ENCODE assay signal across 23 mouse cellular contexts in the genomic region with DNA sequence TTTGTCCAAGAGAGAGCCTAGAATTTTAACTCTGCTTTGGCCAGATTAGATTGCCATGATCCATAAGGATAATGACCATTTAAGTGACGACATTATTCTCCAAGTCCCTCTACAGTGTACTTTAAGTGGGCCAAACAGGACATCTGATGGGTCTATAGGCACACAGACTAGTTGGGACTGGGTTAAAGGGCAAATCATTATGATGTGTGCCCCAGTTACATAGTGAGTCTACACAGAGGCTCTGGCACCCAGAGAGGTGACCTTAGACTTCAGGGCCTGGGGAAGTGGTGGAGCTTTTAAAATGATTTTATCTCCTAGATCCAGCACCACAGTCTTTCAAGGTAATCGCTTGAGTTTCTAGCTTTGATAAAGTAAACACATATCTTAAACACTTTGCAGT. TPM values are rescaled to one million over a fixed set of nuclear protein-coding genes. Genes with fewer than 3 reads are reported as not detected.
DNase-seq lines count a peak whose midpoint lies in the region; ATAC-seq and TF ChIP-seq lines count a peak whose summit lies in the region.
"Had no signal": no experiment of that assay in that cellular context is flagged by ENCODE, and none has a peak within 500 bp of the region (broad histone marks: within the 10 kb centered on the region; RNA-seq: fewer than 3 reads in every experiment).

No protein-coding gene starts in this region.

- no peak overlapping the region for H3K9ac ChIP-seq in liver, postnatal 0 days (replicated peaks)
- no peak overlapping the region for H3K9ac ChIP-seq in liver, embryonic 11.5 days (ENCODE audit: low read depth, low read length)

- WGBS in heart, embryonic 10.5 days: 64% methylated on average over 2 of the region's 2 CpGs
- whole genome bisulfite sequencing in liver, postnatal 0 days (ENCODE audit: insufficient replicate concordance): 60% methylated on average over 2 of the region's 2 CpGs
- 61% methylated on average over 2 of the region's 2 CpGs for WGBS in liver, embryonic 11.5 days

- TF ChIP-seq EP300 in liver, postnatal 0 days (IDR thresholded peaks at IDR 0.05; ENCODE audit: low read depth): no peak

- no peak overlapping the region for H3K4me3 ChIP-seq in heart, embryonic 10.5 days
- no peak overlapping the region for H3K4me3 ChIP-seq in liver, postnatal 0 days (ENCODE audit: low read depth, low read length)
- H3K4me3 ChIP-seq in liver, embryonic 11.5 days (ENCODE audit: low read depth, low read length): no peak overlapping the region
- H3K4me3 ChIP-seq in testis, adult 2 months (ENCODE audit: control insufficient read depth, low read depth, low read length): peak overlapping the region; percentile 8; the same call in 1 of the 2 replicates

- H3K27ac ChIP-seq in heart, embryonic 10.5 days: no peak overlapping the region
- H3K27ac ChIP-seq in liver, postnatal 0 days (ENCODE audit: low read depth): no peak overlapping the region
- H3K27ac ChIP-seq in liver, embryonic 11.5 days (ENCODE audit: low read depth, low read length): no peak overlapping the region
- H3K27ac ChIP-seq in testis, adult 2 months (ENCODE audit: control insufficient read depth, insufficient read depth, low read depth, low read length): no peak overlapping the region

- ATAC-seq in liver, postnatal 0 days: peak; percentile 62; the same call in 1 of the 2 replicates
- ATAC-seq in liver, embryonic 11.5 days (replicated peaks; ENCODE audit: low FRiP score): no peak
- ATAC-seq: activated CD4-positive, CD25-positive, alpha-beta regulatory T cell, adult 4 months; CD4-positive, CD25-positive, alpha-beta regulatory T cell, adult 4 months; Patski had no signal

- intact Hi-C loops in heart, postnatal 14 days (cut with DNase I): no loop called here
- intact Hi-C loops in heart, postnatal 25 days (cut with DNase I): no loop called here

- no peaks in the 10 kb centered on the region for H3K27me3 ChIP-seq in heart, embryonic 10.5 days (ENCODE audit: insufficient read depth, poor library complexity, severe bottlenecking)
- no peaks in the 10 kb centered on the region for H3K27me3 ChIP-seq in liver, postnatal 0 days (ENCODE audit: insufficient read depth, low read length)
- H3K27me3 ChIP-seq in liver, embryonic 11.5 days (replicated peaks; ENCODE audit: control insufficient read depth, insufficient read depth, low read length): no peaks in the 10 kb centered on the region
- H3K27me3 ChIP-seq in testis, adult 2 months (ENCODE audit: control insufficient read depth, insufficient read depth, low read length): no peaks in the 10 kb centered on the region
- H3K27me3 ChIP-seq: CH12.LX, Patski had no signal

- TF ChIP-seq POLR2A in testis, adult 2 months (IDR thresholded peaks at IDR 0.05; ENCODE audit: control insufficient read depth, low read depth, low read length): no peak

- no peaks in the 10 kb centered on the region for H3K4me1 ChIP-seq in heart, embryonic 10.5 days
- H3K4me1 ChIP-seq in liver, postnatal 0 days (ENCODE audit: insufficient read depth): no peaks in the 10 kb centered on the region
- no peaks in the 10 kb centered on the region; the same call in 1 of the 2 replicates for H3K4me1 ChIP-seq in liver, embryonic 11.5 days (replicated peaks; ENCODE audit: control insufficient read depth, insufficient read depth, low read length)
- no peaks in the 10 kb centered on the region; the same call in 1 of the 2 replicates for H3K4me1 ChIP-seq in testis, adult 2 months (ENCODE audit: control insufficient read depth, insufficient read depth, low read length)

- TF ChIP-seq CTCF in liver, postnatal 0 days (IDR thresholded peaks at IDR 0.05; ENCODE audit: low read depth): no peak
- no peak for TF ChIP-seq CTCF in testis, adult 2 months (IDR thresholded peaks at IDR 0.05; ENCODE audit: control insufficient read depth, insufficient read depth, insufficient replicate concordance, low read depth, low read length)

- no peaks in the 10 kb centered on the region for H3K9me3 ChIP-seq in heart, embryonic 10.5 days
- no peaks in the 10 kb centered on the region for H3K9me3 ChIP-seq in liver, postnatal 0 days (ENCODE audit: low read length)
- no peaks in the 10 kb centered on the region for H3K9me3 ChIP-seq in liver, embryonic 11.5 days (ENCODE audit: control insufficient read depth, low read length)
- H3K9me3 ChIP-seq: G1E had no signal

- H3K4me2 ChIP-seq in liver, postnatal 0 days (ENCODE audit: low read depth, low read length): no peak overlapping the region
- no peak overlapping the region for H3K4me2 ChIP-seq in liver, embryonic 11.5 days

- DNase-seq in heart, adult 11 months: peak; percentile 65
- DNase-seq in heart, postnatal 14 days: no peak
- DNase-seq in heart, embryonic 10.5 days (ENCODE audit: low spot score): peak; percentile 25
- no peak for DNase-seq in heart, postnatal 25 days (ENCODE audit: low spot score)
- DNase-seq in liver, postnatal 0 days: no peak
- DNase-seq in liver, embryonic 11.5 days (ENCODE audit: low spot score): no peak
- DNase-seq in testis, postnatal 10 days (ENCODE audit: low spot score): no peak
- DNase-seq: adrenal gland, adult 2 months; adrenal gland, adult 8-10 months; adrenal gland, postnatal 10 days; adrenal gland, postnatal 14 days; adrenal gland, postnatal 25 days; adrenal gland, postnatal 36 days; B cell, adult 2 months; cerebellum, adult 11 months; cerebellum, adult 11-12 months had no signal

- H3K36me3 ChIP-seq in heart, embryonic 10.5 days: no peaks in the 10 kb centered on the region
- H3K36me3 ChIP-seq in liver, postnatal 0 days (replicated peaks; ENCODE audit: insufficient read depth, low read length): no peaks in the 10 kb centered on the region
- H3K36me3 ChIP-seq in liver, embryonic 11.5 days (ENCODE audit: control insufficient read depth, insufficient read depth, low read length): no peaks in the 10 kb centered on the region
- H3K36me3 ChIP-seq in testis, adult 2 months (ENCODE audit: control insufficient read depth, insufficient read depth, low read length): no peaks in the 10 kb centered on the region; the same call in 1 of the 2 replicates
- H3K36me3 ChIP-seq: G1E had no signal

RNA-seq across cellular contexts. Expression of a gene that starts 11.2 kb away (rescaled TPM):
- 1 to 10 TPM; 4.0 to 5.1 TPM for total RNA-seq in heart, postnatal 14 days (2021)
- polyA plus RNA-seq in heart, embryonic 10.5 days (2016; fragmentation: Nextera tagmentation; extraction: Ambion mirVana): 2.2 and 2.6 TPM in 2 replicates
- total RNA-seq in heart, postnatal 25 days (2021): 1 to 10 TPM; 2.5 TPM
- polyA plus RNA-seq in liver, postnatal 0 days (2015; fragmentation: Nextera tagmentation; extraction: Ambion mirVana): 0.44 and 0.68 TPM in 2 replicates
- 2.2 and 2.5 TPM in 2 replicates for polyA plus RNA-seq in liver, embryonic 11.5 days (2014; fragmentation: Nextera tagmentation; extraction: Ambion mirVana)
- 13.5 and 16.7 TPM in 2 replicates for polyA plus RNA-seq in testis, adult 2 months (2012; rRNA removed)
- polyA plus RNA-seq: activated CD4-positive, CD25-positive, alpha-beta regulatory T cell, adult 4 months; G1E had no signal

RNA-seq across cellular contexts. Expression of a gene that starts 11.4 kb away (rescaled TPM):
- 1 to 10 TPM; 1.6 to 2.0 TPM for total RNA-seq in heart, postnatal 14 days (2021)
- polyA plus RNA-seq in heart, embryonic 10.5 days (2016; fragmentation: Nextera tagmentation; extraction: Ambion mirVana): 1.2 and 1.8 TPM in 2 replicates
- total RNA-seq in heart, postnatal 25 days (2021): 1 to 10 TPM; 1.9 to 2.2 TPM
- polyA plus RNA-seq in liver, postnatal 0 days (2015; fragmentation: Nextera tagmentation; extraction: Ambion mirVana): 0.60 and 0.72 TPM in 2 replicates
- 2.5 and 3.3 TPM in 2 replicates for polyA plus RNA-seq in liver, embryonic 11.5 days (2014; fragmentation: Nextera tagmentation; extraction: Ambion mirVana)
- polyA plus RNA-seq in testis, adult 2 months (2012; rRNA removed): 165 and 173 TPM in 2 replicates
- total RNA-seq: CH12.LX had no signal
- polyA plus RNA-seq: activated CD4-positive, CD25-positive, alpha-beta regulatory T cell, adult 4 months; C2C12; G1E had no signal

RNA-seq across cellular contexts. Expression of a gene that starts 37.1 kb away (rescaled TPM):
- 10 to 100 TPM; 48.1 to 54.1 TPM for total RNA-seq in heart, postnatal 14 days (2021)
- 164 and 196 TPM in 2 replicates for polyA plus RNA-seq in heart, embryonic 10.5 days (2016; fragmentation: Nextera tagmentation; extraction: Ambion mirVana)
- total RNA-seq in heart, postnatal 25 days (2021): 10 to 100 TPM; 44.2 to 51.2 TPM
- polyA plus RNA-seq in liver, postnatal 0 days (2015; fragmentation: Nextera tagmentation; extraction: Ambion mirVana): 130 and 135 TPM in 2 replicates
- 302 and 314 TPM in 2 replicates for polyA plus RNA-seq in liver, embryonic 11.5 days (2014; fragmentation: Nextera tagmentation; extraction: Ambion mirVana)
- 24.8 and 27.7 TPM in 2 replicates for polyA plus RNA-seq in testis, adult 2 months (2012; rRNA removed)

RNA-seq across cellular contexts. Expression of a gene that starts 42.0 kb away (rescaled TPM):
- total RNA-seq in heart, postnatal 14 days (2021): under 1 TPM; 0.10 to 0.19 TPM
- polyA plus RNA-seq in heart, embryonic 10.5 days (2016; fragmentation: Nextera tagmentation; extraction: Ambion mirVana): 0.31 and 0.35 TPM in 2 replicates
- total RNA-seq in heart, postnatal 25 days (2021): under 1 TPM in 1 of 2 experiments, not detected in 1; 0.08 TPM
- 0.07 TPM in 1 of 2 replicates, not detected in the other for polyA plus RNA-seq in liver, postnatal 0 days (2015; fragmentation: Nextera tagmentation; extraction: Ambion mirVana)
- 0.19 and 0.31 TPM in 2 replicates for polyA plus RNA-seq in liver, embryonic 11.5 days (2014; fragmentation: Nextera tagmentation; extraction: Ambion mirVana)
- 14.6 TPM in 2 replicates for polyA plus RNA-seq in testis, adult 2 months (2012; rRNA removed)
- total RNA-seq: CH12.LX had no signal
- polyA plus RNA-seq: activated CD4-positive, CD25-positive, alpha-beta regulatory T cell, adult 4 months; adrenal gland, adult 2 months; G1E had no signal

Comparison
In these comparisons a context has a peak if more than half of its experiments do, and no peak if none do; other contexts are left out.
1. DNase-seq: peak in heart, adult 11 months (single experiment) and heart, embryonic 10.5 days (single experiment); none in heart, postnatal 14 days (0 of 2), heart, postnatal 25 days (single experiment), liver, postnatal 0 days (single experiment), liver, embryonic 11.5 days (single experiment) and testis, postnatal 10 days (single experiment).
2. RNA of a gene that starts 11.4 kb away (polyA plus RNA-seq): 165 to 173 TPM in testis, adult 2 months; 2.5 to 3.3 TPM in liver, embryonic 11.5 days, 1.2 to 1.8 TPM in heart, embryonic 10.5 days and 0.60 to 0.72 TPM in liver, postnatal 0 days; every median in the first group is over 10 times any median in the second.